Mouse (Mus musculus): ENCODE measurements around the gene Gpr31b. TPM values are rescaled to one million over a fixed set of nuclear protein-coding genes. Genes with fewer than 3 reads are reported as not detected.
"Not testable (repeated sequence)": the region's sequence is repeated elsewhere in the genome, so short reads cannot be mapped to it uniquely, and the experiment has no call there.

Gpr31b gene
- total RNA-seq (2018; cell fraction: chromatin; rRNA removed), result 10 to 100 TPM in 9 of 26 experiments, 1 to 10 TPM in 10, under 1 TPM in 3, not detected in 4; 0.69 to 22.7 (median 8.8) TPM
- total RNA-seq (2018; cell fraction: cytosol; rRNA removed), result 10 to 100 TPM in 13 of 26 experiments, 1 to 10 TPM in 13; 1.1 to 26.8 (median 7.3) TPM
- 10 to 100 TPM in 13 of 26 experiments, 1 to 10 TPM in 13; 1.4 to 72.3 (median 13.5) TPM for total RNA-seq (2018; cell fraction: nucleus; rRNA removed)
- 0.46 to 2.5 TPM (median 1.6 TPM) in 3 replicates for polyA plus RNA-seq (2018)

DNA sequence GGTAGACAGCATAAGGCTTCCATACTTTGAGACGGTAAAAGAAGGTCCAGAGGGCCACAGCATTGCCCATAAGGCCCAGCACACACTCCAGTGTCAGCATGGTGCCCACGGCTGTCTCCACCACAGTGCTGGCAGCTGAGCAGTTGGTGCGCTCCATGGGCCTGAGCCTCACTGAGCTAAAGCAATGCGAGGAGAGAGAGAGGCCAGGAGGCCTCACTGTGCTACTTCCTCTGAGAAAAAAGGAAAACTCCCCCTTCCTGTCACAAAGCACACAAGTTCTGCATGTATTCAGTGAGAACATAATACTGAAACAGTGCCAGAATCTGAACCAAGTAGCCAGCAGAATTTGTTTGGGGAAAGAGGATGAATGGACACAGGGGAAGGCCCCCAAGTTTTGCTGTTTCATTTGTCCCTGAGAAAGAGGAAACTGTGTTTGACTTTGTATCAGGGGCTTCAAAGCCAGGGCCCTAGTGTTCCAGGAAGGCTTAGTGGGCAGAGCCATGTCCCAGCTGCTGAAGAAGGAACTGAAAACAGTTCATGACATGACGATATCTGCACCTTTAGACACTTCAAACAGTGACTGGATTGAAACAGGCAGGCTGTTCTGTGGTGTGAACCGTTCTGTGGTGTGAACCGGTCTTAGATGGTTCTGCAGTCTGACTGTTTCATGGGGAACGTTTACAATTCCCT lies at the start of gene Gpr31b:
Gene Gpr31b (minus strand): TSS at position 173 of the 690 bp plus-strand sequence.
- WGBS (ENCODE audit: missing documents), result no CpG with 5 or more reads among the region's 8 CpGs
- not testable (repeated sequence) for H3K4me3 ChIP-seq (ENCODE audit: inconsistent target); H3K36me3 ChIP-seq (ENCODE audit: inconsistent target); H3K27ac ChIP-seq; H3K79me2 ChIP-seq (ENCODE audit: inconsistent target)

- H3K36me3 ChIP-seq (ENCODE audit: inconsistent target); H3K79me2 ChIP-seq (ENCODE audit: inconsistent target); H3K27ac ChIP-seq; H3K4me3 ChIP-seq (ENCODE audit: inconsistent target): not testable (repeated sequence)
- no CpG with 5 or more reads among the region's 4 CpGs for WGBS (ENCODE audit: missing documents)
Measured at GRCm38 (mm10) chr17:13092960-13093359, 40.9 kb upstream of the Gpr31b start.

DNA sequence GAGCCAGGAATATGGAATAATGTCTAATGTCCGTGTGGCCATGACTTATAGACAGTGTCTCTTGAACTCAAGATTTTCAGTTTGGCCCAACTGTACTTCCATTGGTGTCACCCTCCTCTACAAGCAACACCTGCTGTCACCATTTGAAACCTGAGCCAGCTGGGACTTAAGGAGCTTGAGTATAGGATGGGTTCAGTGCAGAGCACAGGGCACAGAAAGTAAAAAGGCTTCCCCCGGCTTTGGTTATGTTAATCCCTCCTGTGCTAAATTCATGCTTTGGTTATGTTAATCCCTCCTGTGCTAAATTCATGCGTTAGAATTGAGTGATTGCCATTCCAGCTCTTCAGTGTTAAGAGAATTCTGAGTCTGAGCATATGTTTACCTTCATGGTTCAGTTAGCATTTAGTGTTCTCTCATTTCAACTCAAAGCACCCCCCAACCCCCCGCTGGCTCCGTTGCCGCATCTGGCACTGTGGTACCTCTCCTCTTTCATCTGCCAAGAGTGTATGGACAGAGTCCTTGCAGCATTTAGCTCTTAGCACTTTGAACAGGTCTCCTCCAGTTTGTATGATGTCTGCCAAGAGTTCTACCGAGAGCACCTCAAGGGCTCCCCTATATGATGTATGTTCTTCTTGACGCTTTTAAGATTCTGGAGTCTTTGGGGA lies 40.1 kb upstream of the Gpr31b start:
- H3K79me2 ChIP-seq (ENCODE audit: inconsistent target); H3K4me3 ChIP-seq (ENCODE audit: inconsistent target); H3K36me3 ChIP-seq (ENCODE audit: inconsistent target); H3K27ac ChIP-seq: not testable (repeated sequence)
- WGBS (ENCODE audit: missing documents), result 52% methylated on average over 2 of the region's 8 CpGs

DNA sequence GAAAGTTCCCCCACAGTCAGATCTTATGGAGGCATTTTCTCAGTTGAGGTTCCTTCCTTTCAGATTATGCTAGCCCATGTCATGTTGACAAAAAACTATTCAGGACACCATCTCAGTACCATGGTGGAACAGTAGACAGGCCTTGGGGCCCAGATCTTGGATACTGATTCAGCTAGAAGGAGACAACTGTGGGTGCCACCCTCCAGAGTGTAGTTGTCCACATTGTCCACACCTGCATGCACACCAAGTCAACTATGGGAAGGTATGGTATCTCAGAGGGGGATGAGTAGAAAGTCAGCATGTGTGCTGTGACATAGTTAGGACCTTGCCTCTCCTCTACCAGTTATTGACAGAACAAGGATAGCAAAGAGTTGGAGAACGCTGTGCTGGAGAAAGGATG lies 39.4 kb upstream of the Gpr31b start:
- H3K36me3 ChIP-seq (ENCODE audit: inconsistent target); H3K27ac ChIP-seq; H3K4me3 ChIP-seq (ENCODE audit: inconsistent target); H3K79me2 ChIP-seq (ENCODE audit: inconsistent target): not testable (repeated sequence)
- no CpG with 5 or more reads among the region's 1 CpGs for WGBS (ENCODE audit: missing documents)

GRCm38 (mm10) chr17:13069227-13069626 lies 17.1 kb upstream of the Gpr31b start:
- WGBS (ENCODE audit: missing documents), result no CpG with 5 or more reads among the region's 5 CpGs
- not testable (repeated sequence) for H3K36me3 ChIP-seq (ENCODE audit: inconsistent target); H3K4me3 ChIP-seq (ENCODE audit: inconsistent target); H3K27ac ChIP-seq; H3K79me2 ChIP-seq (ENCODE audit: inconsistent target)

DNA sequence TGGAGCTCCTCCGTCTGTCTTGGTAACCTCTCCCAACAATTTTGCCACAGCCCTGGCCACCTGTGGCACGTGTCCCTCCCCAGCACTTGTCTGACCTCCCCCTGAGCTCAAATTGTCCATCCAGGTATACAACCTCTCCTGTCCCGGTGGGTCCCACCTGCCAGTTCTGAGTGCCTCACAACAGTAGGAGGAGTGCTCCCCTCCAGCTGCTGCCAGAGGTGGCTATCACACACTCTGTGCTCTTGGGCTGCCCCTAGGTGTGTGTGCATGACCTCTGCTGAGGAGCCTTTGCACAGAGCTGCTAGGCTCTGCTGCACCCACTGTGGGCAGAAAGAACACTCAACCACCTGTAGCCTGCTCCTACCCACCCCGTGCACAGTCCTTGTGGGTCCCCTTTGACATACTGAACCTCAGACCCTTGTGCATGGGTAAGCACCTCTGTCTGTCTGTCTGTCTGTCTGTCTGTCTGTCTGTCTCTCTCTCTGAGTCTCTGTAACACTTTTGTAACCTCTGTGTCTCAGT lies 15.8 kb upstream of the Gpr31b start:
- not testable (repeated sequence) for H3K4me3 ChIP-seq (ENCODE audit: inconsistent target); H3K36me3 ChIP-seq (ENCODE audit: inconsistent target); H3K79me2 ChIP-seq (ENCODE audit: inconsistent target); H3K27ac ChIP-seq
- WGBS (ENCODE audit: missing documents), result no CpG with 5 or more reads among the region's 4 CpGs

DNA sequence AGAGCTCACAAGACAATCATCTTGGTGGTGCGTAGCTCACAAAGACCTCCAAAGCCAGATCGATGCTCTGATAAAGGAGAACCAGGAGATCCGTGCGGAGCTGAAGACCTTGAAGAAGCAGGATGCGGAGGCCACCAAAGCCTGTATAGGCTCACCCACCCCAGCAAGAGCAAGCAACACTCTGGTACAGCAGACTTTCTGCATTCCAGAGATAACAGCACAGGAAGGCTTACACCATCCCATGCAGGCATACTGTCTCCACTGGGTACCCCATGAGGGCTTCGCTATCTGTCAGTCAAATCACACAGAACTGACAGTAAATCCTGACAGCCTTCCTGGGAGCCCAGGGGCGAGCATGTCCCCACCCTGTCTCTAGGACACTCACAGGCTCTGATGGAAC lies 10.8 kb upstream of the Gpr31b start:
- not testable (repeated sequence) for H3K4me3 ChIP-seq (ENCODE audit: inconsistent target); H3K27ac ChIP-seq; H3K36me3 ChIP-seq (ENCODE audit: inconsistent target); H3K79me2 ChIP-seq (ENCODE audit: inconsistent target)
- WGBS (ENCODE audit: missing documents), result no CpG with 5 or more reads among the region's 7 CpGs

DNA sequence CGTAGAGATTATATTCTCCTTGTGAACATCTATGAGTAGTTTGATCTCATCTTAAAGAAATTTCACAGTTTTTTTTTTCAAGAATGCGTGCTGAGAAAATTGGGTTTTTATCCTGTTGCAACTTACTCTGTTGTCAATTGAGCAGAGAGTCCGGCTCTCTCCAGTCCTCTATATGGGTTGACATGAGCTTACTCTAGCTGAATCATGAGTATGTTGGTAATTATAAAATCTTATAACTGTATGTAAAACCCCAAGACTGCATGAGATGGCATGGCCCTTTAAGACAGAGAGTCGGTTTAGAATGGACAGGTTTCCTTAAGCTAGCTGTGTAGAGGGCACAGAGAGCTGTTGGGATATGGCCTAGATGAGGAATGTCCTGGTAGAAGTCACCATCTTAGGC lies 8.7 kb upstream of the Gpr31b start, which contains the start of gene Tcp10b:
Gene Tcp10b (plus strand): TSS at position 301 of the 400 bp plus-strand sequence.
- H3K27ac ChIP-seq; H3K36me3 ChIP-seq (ENCODE audit: inconsistent target); H3K4me3 ChIP-seq (ENCODE audit: inconsistent target); H3K79me2 ChIP-seq (ENCODE audit: inconsistent target): not testable (repeated sequence)
- 90% methylated on average over 2 of the region's 4 CpGs for WGBS (ENCODE audit: missing documents)

DNA sequence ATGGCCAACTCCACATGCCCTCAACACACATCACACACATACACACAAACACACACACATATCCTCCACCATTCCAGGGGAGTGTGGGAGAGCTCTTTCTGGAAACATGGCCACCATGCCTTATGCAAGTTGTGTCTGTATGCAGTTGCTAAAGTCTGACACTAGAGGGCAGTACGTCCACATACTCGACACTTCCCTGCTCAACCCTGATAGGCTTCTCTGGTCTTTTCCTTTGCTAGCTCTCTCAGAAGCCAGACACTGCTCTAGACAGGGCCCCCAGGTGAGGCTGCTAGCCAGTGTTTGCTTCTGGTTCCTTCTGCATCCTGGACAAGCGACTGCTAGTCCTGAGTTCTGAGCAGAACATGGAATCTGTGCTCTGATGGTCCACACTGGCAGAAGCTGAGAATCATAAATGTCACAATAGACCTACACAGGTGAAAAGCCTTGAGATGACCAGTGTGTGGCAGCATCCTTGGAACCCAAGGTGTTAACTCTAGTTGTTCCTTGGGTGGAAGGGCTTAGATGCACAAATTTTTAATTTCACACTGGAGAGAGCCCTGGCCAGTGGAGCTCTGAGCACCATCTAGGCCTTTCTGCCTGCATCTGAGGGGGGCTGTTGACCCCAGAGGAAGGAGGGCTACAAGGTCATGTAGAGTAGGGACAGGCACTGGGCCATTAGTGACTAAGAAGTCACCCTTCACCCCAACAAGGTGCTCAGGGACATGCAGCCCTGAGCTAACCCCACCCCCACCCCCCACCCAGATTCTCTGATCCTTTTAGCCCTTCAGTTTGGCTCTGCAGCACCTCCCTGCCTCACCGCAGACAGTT lies 8.0 kb downstream of the Gpr31b start:
- not testable (repeated sequence) for H3K36me3 ChIP-seq (ENCODE audit: inconsistent target); H3K4me3 ChIP-seq (ENCODE audit: inconsistent target); H3K27ac ChIP-seq; H3K79me2 ChIP-seq (ENCODE audit: inconsistent target)
- 0% methylated on average over 3 of the region's 4 CpGs for WGBS (ENCODE audit: missing documents)

DNA sequence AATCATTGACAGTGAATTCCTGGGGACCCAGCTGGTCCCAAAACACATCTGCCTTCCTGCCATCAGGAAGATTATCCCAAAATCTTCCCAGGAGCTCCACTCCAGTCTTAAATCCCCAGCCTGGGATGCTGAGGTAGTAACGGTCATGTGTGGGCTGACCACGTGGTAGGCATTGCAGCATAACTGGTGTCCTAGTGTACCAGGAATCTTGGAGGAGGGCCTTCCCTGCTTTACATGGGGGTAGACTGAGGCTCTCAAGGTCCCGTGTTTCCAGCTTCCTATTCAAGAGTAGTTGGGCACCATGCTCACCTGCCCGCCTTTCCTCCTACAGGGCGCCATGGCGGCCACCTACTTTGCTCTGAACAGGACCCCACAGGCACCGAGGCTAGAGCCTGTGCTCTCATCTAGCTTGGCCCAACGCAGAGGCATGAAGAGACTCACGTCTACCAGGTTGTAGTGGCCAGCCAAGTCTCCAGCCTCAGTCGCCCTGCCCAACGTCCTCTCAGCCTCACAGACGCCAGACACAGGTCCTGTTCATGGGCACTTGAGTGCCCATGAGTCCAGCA lies 15.4 kb downstream of the Gpr31b start:
- not testable (repeated sequence) for H3K36me3 ChIP-seq (ENCODE audit: inconsistent target); H3K4me3 ChIP-seq (ENCODE audit: inconsistent target); H3K27ac ChIP-seq; H3K79me2 ChIP-seq (ENCODE audit: inconsistent target)
- no CpG with 5 or more reads among the region's 12 CpGs for WGBS (ENCODE audit: missing documents)

DNA sequence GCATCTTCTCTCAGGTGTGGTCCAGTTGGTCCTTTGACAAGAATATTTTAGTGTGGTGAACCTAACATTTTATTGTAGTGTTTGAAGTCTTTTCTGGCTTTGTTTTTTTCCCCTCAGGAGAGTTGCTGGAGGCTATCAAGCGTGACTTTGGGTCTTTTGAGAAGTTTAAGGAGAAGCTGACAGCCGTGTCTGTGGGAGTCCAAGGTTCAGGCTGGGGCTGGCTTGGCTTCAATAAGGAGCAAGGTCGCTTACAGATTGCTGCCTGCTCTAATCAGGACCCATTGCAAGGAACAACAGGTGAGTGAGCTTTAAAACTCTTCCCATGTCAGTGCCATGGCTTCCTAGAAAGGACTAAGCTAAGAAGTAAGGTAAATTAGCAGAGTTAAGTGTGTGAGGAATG lies 38.8 kb downstream of the Gpr31b start:
- no peak overlapping the region for H3K4me3 ChIP-seq (ENCODE audit: inconsistent target)
- H3K27ac ChIP-seq, result no peak overlapping the region
- peaks cover 22% of the 10 kb centered on the region for H3K79me2 ChIP-seq (ENCODE audit: inconsistent target)
- WGBS (ENCODE audit: missing documents), result 96% methylated on average over 3 of the region's 3 CpGs
- peaks cover 39% of the 10 kb centered on the region for H3K36me3 ChIP-seq (ENCODE audit: inconsistent target)

DNA sequence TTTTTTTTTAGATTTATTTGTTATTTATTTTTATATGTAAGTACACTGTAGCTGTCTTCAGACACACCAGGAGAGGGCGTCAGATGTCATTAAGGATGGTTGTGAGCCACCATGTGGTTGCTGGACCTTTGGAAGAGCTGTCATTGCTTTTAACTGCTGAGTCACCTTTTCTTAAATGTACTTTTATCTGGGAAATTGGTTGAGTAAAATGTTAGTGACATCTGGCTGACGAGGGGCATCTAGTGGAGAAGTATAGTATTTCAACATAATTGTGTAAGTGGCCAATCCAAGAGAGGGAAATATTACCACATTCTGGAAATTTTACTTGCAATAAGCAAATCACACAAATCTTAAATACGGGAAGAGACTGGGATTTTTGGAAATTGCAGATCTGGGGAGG lies 42.2 kb downstream of the Gpr31b start:
- peaks cover 24% of the 10 kb centered on the region for H3K36me3 ChIP-seq (ENCODE audit: inconsistent target)
- no peak overlapping the region for H3K4me3 ChIP-seq (ENCODE audit: inconsistent target)
- peaks cover 22% of the 10 kb centered on the region for H3K79me2 ChIP-seq (ENCODE audit: inconsistent target)
- no peak overlapping the region for H3K27ac ChIP-seq
- WGBS (ENCODE audit: missing documents), result 4% methylated on average over 3 of the region's 3 CpGs

DNA sequence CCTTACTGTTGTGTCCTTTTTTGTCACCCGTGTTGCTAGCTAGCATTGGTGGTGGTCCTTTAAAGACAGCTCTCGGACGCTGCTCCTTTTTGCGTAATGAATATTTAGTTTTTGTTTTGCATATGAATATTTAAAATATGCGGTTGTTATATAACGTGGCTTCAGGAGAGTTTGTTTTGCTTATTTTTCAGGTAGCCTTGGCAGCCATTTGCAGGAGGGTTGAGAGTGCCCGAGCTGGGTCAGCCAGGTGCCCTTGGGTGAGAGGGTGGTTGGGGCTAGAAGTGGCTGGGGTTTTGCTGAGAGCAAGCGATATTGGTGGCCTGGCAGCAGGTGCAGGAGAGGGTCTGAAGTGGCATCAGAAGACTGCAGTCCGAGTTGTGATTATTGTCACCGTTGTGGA lies 43.6 kb downstream of the Gpr31b start:
- Histone ChIP-seq H3K27ac (peak overlapping the region; percentile 32), H3K4me3 (ENCODE audit: inconsistent target) (peak overlapping the region; percentile 67), H3K36me3 (ENCODE audit: inconsistent target) (peaks cover 14% of the 10 kb centered on the region; the same call in 1 of the 2 replicates), H3K79me2 (ENCODE audit: inconsistent target) (peaks cover 22% of the 10 kb centered on the region)
- 2% methylated on average over 10 of the region's 10 CpGs for WGBS (ENCODE audit: missing documents)

- peaks cover 8% of the 10 kb centered on the region; the same call in 1 of the 2 replicates for H3K36me3 ChIP-seq (ENCODE audit: inconsistent target)
- H3K27ac ChIP-seq, result peak overlapping the region; percentile 32
- H3K4me3 ChIP-seq (ENCODE audit: inconsistent target), result peak overlapping the region; percentile 67
- under 1% methylated on average over 70 of the region's 76 CpGs for WGBS (ENCODE audit: missing documents)
- H3K79me2 ChIP-seq (ENCODE audit: inconsistent target), result peaks cover 22% of the 10 kb centered on the region
Measured at GRCm38 (mm10) chr17:13007730-13008425, 44.2 kb downstream of the Gpr31b start.
